Mouse (Mus musculus) embryo, embryonic 9.5 days (tissue): ENCODE measurements around the gene Lrrc4c.

Source experiments
- DNase-seq: peaks from one replicate; pipeline ENCODE4 v3.0.0-alpha.2; 2017; ENCODE audit errors: extremely low spot score

Gene Lrrc4c

DNA sequence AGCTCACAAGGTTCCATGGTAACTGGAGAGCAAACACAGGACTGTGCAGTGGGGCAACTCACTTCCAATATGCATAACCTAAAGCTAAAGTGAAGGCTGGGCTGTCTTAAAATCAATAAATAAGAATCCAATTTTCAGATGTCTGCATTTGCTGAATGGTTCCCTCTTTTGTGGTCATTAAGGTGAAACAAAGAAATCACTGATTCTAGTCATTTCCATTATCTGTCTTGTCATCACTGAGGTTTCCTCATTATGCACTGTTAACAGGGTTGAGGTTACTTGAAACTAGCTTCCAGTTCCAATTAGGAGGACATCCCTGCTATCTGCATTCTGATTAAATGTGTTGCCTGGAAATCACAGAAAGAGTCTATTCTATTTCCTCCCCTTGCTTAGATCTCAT lies 1291.5 kb downstream of the Lrrc4c start:
- no peak for DNase-seq

DNA sequence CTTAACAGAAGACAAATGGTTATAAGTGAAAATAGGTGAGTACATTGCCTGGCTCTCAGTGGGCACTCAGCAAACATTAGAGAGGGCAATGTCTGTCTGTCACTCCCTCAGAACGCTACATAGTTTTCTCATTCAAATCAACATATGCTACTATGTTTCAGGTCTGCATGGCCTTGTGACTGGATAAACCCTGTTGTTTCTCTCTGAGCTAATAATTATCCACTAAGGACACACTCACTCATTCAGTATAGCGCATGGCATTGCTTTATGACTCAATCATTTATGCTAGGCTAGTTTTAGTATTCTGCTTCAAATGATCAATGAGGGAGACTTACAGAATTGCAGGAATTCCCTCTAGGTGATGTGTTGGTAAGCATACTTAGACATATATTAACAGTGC lies 1292.6 kb downstream of the Lrrc4c start:
- no peak for DNase-seq

DNA sequence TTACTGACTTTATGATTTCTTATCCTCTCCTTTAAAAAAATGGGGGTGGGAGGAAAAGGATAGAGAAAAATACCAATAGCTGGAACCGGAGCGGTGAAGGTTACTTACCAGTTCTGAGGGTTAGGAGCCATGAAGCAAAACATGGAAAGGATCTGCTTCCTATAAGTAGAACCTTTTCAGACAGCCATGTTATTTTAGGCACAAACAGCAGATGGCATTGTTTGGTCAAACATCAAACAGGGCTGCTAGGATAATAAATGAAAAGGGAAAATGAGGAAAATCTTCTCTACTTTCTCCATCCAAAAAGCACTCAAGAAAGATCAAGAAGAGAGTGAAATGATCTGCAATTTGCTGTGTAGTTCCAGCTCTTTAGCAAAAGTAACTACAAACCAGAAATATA lies 1296.8 kb downstream of the Lrrc4c start:
- peak; percentile 9 for DNase-seq

DNA sequence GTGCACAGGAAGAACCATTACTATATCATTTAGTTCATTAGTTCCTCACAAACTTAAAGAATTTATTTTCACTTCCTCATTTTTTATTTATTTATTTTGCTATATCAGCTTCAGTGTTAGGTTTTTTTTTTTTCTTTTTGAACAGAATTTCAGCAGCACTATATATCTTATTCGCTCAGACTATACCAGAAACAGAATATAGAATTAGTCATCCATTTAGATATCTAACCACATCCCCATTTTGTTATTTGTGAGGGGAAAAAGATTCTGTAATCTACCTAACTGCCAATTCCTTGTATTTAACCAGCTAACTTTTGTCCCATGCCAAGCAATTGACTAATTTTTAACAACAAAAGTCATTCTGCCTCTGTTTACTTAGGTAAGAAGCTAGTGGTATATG lies 1300.6 kb downstream of the Lrrc4c start:
- no peak for DNase-seq

DNA sequence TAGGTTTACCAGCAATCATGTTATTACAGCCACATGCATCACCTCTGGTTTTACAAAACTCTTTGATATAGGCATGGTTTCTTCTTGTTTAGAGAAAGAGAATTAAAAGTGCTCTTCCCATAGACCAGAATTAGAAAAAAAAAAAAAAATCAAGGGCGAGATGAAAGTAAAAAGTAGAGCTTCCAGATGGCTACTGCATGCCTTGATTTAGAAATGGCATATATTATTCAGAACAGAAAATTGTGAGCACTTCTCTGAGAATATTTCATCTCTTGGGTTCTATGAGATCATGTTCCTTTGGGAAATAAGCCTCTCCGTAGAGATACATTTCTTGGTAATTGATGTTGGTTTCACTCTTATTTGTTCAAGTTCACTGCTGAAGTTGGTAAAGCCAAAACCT lies 1322.0 kb downstream of the Lrrc4c start:
- DNase-seq: no peak

DNA sequence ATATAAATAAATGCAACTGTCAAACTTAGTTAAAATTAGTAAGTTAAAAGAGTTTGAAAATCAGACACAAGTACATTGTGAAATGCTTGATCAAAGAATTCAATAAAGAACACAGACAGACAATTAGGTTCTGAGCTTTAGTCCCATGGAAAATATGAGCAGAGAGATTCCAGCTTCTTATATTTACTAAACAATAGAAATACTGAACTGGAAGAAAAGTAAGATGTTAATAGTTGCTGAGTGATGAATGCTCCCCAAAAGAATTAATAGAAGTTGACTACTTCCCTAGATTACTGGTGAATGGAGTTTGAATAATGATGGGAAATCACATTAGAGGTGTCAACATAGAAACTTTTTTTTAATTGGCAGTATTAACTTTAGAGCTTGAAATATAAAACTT lies 1323.7 kb downstream of the Lrrc4c start:
- no peak for DNase-seq

DNA sequence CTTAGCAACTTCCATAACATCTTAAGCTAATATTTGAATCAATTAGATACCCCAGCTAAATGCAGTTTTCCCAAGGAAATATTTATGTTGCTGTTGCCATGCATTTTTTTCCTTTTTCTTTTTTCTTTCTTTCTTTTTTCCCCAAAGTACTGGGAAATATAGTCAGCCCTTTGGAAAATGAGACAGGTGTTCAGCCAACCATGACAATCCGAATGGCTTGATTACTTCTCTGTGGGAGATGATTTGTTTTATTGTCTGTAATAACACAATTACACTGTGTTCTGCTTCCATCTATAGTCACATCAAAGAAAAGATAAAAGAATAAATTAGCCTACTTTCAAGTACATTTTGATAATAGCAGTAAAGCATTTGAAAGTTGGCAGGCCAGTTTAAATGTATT lies 1334.7 kb downstream of the Lrrc4c start:
- no peak for DNase-seq
